Mouse (Mus musculus) left cerebral cortex, adult 9 months (tissue): ENCODE results near the gene Slc8a2.

Experiments used
- DNase-seq, 2 experiments: peaks; one replicate each; pipeline ENCODE4 v3.0.0; 2022; ENCODE audit warnings: low spot score in 2 of 2

The Slc8a2 gene

DNA sequence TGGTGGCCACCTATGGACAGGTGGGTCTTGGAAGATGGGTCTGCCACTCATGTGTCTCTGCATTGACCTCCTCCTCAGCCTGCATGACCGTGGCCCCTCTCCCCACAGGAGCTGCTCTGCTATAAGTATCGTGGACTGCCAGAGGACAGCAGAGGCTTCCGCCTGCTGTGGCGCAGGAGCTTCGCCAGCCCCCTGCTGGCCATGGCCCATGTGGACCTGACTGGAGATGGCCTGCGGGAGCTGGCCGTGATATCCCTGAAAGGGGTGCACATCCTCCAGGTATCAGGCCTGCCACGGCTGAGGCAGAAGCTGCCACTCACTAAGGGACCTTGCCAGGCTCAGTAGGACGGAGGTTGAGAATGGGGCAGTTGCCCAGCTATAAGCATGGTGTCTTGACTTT is 3.8 kb upstream of the Slc8a2 start:
- DNase-seq = no peak

DNA sequence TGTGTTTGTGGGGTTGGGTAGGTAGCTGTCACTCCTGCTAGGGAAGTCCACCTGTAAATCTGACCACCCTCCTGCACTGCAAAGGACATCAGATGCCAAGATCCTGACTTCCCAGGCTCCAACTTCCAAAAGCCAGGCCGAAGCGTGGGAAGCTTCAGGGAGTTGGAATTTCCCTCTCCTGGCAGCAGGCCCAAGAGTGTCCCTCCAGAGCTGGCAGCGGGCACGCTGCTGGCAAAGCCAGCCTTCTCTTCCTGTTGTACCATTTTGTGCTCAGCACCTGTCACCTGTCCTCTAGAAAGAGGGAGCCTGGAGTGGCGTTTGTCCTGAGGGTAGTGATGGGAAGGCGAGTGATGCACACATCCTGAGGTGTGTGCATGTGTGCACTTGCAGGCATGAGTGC is 1.3 kb upstream of the Slc8a2 start:
- no peak for DNase-seq

DNA sequence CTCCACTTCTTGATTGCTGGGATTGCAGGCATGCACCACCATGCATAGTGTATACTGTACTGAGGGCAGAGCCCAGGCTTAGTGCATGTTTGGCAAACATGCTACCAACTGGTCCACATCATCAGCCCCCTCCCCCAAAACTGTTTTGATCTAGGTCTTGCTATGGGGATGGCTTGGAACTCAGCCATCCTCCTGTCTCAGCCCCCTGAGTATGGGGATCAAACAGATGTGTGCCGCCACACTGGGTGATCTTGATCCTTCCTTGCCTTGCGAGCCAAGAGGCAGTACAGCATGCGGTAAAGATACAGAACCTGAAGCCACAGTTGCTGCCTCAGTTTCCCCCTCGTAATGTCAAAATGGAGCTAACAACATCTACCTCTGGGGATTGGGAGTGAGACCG is 727 bp upstream of the Slc8a2 start:
- DNase-seq = no peak

DNA sequence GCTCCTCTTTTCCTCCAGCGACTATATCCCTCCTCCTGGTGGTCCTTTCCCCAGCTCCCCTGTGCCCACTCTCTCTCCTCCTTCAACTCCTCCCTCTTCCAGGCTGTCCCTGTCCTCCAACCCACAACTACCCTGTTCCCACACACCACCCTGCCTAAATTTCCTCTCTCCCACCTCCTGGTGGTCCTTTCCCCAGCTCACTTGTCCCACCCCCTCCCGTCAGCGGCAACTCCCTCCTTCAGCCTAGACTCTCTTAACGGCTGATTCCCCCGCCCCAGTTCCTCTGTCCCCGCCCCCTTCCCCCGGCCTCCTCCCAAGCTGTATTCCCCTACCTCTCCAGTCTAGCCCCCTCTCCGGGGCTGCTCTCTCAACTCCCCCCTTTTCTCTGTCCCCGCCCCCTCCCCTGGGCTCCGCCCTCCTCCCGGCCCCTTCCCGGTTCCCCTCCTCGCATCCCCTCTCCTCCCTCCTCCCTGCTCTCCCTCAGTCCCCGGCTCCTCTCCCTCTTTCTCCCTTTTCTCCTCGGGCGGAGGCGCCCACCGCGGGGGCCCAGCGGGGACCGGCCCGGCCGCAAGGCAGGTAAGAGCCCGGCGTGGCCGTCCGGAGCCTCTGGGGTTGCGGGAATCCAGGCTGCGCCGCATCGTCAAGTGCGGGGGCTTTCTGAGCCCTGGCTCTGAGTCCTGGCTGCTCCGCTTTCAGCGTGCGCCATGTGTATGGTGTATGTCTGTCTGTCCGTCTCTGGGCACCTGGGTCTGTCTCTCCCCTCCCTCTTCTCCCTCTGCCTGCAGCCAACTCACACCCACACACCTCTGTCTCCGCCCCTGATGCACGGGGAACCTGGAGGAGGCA is 443 bp downstream of the Slc8a2 start:
- peak in 1 of 2 experiments; percentile 68 for DNase-seq

DNA sequence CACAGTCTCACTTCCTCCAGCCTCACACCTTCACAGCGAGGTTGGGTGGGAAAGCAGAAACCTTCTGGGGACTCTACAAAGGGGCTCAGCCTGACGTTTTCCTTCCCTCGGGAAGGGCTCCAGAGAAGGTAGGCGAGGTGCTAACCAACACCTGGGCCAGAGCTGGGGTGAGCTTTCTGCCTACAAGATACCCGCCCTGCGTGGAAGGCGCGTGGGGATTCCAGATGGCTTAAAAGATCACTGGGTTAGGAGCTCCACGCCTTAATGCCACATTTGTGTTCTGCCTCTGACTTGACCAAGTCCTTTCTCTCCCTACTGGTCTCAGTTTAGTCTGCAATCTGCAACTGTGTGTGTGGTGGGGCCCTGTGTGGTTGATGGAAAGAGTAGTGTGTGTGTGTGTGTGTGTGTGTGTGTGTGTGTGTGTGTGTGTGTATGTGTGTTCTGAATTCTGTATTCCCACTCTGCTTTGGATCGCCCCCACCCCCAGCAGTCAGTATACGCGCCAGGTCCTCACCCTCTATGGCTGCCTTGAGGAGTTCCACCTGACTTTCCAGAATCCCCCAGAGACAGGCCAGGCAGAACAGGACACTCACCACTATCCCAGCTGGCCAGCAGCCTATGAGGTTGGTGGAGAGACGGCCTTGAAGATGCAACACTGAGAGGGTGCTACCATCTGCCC is 1.5 kb downstream of the Slc8a2 start:
- no peak for DNase-seq

DNA sequence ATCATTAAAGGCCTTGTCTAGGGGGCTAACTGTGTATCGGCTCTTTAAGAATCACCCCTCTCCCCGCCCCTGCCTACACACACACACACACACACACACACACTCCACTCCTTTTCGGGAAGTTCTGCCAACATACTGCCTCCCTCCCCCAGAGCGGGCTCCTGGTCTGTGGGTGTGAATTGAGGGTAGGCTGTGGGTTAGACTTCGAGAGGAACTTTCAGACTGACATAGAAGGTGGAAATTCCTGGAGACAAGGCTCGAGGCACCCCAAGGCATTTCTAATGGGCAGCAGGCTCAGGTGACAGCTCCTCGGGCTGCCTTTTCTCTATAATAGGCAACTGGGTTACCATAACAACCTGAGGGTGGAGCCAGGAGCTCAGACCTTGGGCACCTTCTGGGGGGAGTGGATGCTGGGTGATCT is 2.5 kb downstream of the Slc8a2 start:
- DNase-seq = no peak

DNA sequence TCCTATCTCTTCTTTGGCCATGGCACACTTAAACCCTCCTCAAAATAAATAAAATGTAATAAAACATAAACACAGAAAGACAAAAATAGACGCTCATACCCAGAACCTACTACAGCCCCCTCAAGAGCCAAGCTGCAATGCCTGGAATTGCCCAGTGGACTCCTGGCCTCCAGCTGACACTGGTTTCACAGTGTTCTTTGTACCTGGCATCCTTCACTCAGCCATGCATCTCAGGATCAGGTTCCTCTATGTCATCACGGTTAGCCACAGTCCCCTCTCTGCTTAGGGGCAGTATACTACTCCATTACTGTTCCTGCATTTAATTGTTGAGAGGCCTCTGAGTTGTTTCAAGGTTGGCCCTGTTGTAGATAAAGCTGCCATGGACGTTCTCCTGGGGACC is 3.3 kb downstream of the Slc8a2 start:
- DNase-seq = no peak

DNA sequence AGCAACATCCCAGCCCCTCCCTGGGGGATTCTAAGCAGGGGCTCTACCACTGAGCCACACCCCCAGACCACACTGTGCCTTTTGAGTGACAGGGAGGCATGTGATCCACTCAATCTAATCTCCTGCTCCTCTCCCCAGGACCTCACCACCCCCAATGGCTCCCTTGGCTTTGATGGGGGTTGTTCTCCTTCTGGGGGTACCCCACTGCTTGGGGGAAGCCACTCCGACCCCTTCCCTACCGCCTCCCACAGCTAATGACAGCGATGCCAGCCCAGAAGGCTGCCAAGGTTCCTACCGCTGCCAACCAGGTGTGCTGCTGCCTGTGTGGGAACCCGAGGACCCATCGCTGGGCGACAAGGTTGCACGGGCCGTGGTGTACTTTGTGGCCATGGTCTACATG is 4.1 kb downstream of the Slc8a2 start:
- no peak for DNase-seq

DNA sequence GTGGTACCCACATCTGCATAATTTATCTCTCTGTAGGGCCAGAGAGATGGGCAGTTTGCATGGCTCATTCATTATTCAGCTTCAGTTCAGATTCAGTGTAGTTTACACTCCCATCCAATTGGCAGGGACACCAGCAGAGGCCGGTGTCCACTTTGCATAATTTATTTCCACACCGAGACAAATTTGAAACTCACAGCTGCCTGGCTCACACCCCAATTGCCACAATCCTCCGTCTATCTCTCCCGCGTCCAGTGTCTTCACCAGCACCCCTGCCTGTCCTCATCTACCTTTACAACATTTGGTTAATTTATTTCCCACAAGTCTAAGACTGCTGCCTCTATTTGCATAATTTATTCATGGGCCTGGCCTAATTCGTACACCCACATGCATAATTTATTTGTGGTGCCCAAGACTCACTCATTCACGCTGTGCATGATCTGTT is 5.3 kb downstream of the Slc8a2 start:
- DNase-seq = no peak

DNA sequence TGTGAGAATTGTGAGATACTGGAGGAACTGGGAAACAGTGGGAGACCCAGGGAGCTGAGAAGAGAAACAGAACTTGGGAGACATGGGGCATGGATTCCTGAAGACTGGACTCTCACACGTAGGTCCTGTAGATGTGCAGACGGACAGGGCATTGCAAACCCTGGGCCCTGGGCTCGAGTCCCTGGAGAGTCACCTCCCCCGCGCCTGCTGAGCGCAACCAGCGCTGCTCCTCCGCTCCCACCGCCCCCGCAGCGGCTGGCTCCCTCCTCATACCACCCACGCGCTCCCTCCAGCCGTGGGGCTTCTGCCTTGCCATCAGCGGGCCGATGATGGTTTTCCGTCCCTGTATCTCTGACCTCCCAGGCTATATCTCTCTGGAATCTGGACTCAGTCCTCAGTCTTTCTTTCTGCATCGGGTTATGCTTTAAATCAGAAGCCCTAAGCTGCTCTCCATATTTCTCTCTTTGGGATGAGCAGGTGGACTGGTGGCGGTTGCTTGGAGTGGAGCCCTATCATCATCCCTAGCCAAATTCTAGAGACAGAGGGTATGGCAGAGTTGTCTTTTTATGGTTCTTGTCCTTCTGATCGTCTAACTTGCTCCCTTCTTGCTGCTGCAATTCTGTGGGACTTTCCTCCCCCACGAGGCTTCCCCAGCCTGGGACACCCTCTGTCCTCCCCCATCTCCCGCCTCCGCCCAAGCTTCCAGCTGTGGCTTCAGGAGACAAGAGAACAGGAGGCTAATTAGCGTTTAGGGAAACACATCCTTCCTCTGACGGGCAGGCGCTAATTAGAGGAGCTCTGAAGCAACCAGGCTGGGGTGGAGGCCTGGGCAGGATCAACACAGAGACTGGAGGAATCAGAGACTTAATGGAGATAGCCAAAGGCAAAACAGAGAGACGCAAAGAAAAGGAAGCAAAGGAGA is 17.1 kb downstream of the Slc8a2 start:
- peak in 1 of 2 experiments; percentile 73 for DNase-seq

DNA sequence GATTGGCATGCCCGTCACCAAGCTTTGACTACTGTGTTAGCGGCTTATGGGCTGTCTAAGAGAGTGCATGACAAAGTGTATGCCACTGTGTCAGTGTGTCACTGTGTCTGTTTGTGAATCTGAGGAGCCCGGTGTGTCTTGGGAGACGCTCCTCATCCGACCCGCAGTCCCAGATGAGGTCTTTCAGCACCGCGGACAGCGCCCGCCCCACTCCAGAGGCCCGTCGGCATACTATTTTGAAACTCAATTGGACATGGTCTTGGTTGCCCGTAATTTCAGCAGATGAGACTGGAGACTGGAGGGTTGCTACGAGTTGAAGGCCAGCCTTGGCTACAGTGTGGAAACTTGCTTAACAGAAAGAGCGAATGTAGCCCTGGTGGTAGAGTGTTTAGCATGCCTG is 18.0 kb downstream of the Slc8a2 start:
- no peak for DNase-seq

DNA sequence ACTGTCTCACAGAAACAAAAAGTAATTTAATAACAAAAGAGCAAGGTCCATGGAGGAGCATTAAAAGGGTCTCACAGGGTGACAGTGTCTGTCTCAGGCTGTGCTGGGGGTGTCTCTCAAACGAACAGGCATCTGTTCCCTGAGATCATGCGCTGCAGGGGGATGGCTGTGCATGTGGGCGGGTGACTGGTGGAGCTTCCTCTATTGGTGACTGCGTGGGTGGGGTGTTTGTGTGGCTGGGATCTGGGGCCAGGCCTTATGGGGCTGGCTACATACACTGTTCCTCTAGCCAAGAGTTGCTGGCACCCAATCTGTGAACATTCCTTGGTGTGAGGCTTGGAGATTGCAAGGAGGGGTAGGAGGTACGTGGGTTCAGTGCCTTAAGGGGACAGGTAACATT is 19.6 kb downstream of the Slc8a2 start:
- peak; percentile 81 to 94 for DNase-seq

DNA sequence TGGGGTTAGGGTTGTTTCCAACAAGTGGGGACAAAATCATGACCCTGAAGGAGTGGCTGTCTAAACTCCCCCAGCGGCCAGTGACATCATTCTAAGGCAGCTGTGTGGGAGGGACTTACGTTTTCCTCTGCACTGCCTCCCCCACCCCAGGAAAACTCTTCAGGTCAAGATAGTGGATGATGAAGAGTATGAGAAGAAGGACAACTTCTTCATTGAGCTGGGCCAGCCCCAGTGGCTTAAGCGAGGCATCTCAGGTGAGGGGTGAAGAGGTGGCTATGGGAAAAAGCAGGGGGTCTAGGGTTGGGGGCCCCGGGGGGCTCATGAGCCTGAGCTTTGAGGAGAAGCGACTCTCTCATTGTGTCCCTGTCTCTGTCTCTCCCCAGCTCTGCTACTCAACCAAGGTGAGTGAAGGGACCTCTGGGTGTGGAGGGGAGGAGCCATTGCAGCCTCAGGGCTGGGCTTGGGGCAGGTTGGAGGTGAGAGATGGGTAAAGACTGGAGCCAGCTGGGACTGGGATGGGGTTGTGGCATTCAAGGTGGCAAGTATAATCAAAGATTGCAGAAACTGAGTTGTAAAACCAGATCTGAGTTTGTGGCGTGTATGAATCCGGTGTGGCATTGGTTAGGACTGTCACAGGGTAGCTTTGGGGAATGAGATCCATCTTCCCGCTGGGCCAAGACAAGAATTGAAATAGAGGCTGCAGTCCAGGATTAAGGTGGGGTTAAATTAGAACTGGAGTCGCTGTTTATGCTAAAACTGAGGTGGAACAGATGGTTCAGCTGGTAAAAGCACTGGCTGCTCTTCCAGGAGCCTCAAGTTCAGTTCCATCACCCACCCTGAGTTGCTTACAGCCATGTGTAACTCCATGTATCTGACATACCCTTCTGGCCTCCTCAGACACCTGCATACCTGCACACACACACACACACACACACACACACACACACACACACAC is 20.8 kb downstream of the Slc8a2 start:
- no peak for DNase-seq

DNA sequence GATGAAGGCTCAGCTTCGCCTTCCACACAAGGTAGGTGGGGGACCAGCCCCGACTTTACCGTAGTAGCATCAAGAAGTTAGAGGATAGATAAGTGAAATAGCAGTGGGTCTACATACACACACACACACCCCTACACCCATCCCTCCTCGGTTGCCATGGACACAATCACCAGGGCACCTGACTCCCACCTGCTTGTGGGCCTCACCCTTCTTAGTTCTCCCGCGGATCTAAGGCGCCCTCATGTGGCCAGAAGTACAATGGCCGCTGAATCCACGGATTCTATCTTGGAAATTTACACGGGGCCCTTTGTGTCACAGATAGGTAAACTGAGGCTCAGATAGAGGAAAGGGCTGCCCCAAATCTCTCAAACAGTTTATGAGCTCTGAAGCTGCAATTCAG is 23.9 kb downstream of the Slc8a2 start:
- peak in 1 of 2 experiments; percentile 75 for DNase-seq

DNA sequence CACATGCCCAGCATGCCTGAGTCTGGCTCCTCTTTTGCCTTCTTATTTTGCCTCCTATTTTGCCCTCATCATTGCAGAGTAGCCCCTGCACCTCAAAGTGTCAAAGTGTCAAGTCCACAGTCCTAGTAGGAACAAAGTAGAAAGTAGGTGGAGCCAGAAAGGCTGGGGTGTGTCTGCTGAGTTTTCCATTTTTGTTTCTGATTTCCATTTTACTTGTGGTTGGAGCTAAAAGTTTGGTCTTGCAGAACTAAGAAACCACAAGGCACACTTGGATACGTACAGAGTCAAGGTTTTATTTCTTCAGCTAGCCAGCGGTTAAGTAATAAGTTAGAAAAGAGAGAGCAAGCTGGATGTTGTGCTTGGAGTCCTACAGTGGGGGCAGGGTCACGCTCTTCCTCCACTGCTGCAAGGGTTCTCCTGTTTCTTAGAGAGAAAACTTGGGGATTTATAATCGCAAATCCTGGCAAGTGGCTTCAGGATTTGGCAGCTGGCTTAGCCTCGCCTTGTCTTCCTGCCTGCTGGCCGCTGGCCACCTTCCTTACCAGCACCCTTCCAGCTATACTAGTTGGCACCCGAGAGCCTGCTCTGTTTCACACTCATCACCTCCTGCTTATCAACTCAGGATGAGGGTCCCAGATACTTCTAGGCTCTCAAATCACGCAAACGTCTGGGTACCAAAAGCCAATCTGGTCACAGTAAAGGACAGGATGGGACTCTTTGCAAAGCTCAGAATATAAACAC is 25.7 kb downstream of the Slc8a2 start:
- peak in 1 of 2 experiments; percentile 72 for DNase-seq

DNA sequence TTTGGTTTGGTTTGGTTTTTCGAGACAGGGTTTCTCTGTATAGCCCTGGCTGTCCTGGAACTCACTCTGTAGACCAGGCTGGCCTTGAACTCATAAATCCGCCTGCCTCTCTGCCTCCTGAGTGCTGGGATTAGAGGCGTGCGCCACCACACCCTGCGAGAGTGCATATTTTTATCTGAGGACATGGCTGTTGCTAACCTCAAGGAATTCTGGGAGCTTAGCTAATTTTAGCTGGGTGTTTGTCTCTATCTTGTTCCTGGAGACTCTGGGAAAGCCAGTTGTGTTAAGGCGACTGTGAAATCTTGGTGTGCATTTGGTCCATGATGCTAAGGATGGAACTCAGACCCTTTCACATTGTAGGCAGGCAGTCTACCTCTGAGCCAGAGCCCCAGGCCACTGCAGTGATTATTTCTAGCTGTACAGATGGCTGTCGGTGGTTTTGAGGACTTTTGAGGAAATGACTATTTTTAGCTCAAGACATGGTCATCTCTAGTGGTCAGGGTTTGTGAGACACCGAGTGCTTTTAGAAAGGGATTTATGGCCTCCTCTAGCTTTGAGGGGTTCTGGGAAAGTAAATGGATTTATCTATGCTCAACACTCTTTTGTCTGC is 26.6 kb downstream of the Slc8a2 start:
- peak in 1 of 2 experiments; percentile 62 for DNase-seq

DNA sequence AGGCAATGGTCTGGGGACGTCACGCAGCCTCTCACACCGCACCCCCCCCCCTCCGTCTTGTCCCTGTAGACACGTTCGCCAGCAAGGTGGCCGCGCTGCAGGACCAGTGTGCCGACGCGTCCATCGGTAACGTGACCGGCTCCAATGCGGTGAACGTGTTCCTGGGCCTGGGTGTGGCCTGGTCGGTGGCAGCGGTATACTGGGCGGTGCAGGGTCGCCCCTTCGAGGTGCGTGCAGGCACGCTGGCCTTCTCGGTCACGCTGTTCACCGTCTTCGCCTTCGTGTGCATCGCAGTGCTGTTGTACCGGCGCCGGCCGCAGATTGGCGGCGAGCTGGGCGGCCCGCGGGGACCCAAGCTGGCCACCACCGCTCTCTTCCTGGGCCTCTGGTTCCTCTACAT is 29.1 kb downstream of the Slc8a2 start:
- DNase-seq = no peak

DNA sequence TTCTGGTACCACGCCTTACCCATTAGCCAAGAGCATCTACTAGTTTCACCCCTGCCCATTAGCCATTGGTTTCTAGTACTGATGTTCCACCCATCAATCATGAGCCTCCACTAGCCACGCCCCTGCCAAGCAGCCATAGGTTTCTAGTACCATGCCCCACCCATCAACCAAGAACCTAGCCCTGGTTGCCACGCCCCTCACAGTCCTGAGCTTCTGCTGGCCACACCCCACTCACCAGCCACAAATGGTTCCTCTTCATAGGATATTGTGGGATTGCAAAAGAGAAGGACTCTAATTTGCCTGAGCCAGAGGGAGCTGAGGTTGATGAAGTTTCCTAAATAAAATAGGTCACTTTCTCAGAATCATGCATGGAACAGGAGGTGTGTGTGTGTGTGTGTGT is 31.1 kb downstream of the Slc8a2 start:
- no peak for DNase-seq

DNA sequence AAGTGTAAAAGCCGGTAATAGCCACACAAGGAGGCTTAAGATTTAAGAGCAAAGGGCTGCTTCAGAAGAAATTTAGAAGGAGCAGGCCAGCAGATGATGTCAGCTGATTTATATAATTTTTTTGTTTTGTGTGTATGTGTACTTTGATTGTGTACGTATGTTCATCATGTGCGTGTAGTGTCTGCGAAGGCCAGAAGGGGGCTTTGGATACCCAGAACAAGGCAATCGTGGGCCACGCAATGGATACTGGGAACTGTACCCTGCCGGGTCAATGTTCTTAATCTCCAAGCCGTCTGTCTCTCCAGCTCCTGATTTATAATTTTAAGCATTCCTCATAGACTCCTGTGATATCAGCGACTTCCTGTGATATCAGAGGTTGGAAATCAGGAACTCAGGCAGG is 31.7 kb downstream of the Slc8a2 start:
- no peak for DNase-seq

DNA sequence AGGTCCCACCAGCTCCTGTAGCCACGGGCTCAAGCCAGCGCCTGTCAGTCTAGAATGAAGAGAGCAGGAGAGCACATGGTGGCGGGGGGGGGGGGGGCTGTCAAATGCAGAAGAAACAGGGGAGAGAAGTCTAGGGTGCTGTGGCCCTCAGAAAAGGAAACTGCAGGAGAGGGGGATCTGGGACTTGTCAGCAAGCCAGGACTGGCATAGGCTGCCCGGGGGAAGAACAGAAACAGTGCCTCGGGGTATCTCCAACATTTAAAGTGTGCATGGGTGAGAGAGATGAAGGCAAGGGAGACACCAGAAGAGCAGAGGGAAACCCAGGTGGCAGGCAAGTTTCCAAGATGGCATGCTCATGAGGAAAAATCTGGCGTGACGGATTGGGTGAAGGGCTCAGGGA is 32.4 kb downstream of the Slc8a2 start:
- no peak for DNase-seq
